Mouse (Mus musculus): Measurements from ENCODE around the gene Haao.

DNA sequence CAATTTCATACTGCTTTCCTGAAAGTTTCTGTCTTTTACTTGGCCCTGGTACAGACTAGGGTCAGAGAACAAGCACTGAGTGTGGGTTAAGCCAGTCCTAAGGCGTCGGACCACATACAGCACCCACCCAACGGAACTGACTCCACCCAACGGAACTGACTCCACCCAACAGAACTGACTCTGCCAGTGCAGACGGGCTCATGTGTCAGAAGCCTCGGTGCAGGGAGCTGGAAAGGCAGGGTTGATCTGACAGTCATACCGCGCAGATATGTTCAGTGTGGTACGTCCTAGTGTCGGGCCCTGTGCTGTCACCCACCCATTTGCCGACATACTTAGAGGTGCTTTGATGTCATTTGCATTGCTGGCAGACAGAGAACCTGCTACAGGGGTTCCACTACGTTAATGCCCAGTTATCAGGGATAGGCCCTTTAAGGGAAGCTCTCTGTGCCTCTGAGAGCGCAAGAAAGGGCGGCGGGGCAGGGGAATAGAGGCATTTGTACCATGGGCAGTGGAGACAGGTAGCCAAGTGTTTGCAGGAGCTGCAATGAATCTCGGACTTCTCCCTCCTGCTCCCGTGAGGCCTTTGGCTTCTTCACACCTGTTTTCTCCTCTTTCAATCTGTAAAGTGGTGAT lies 38.5 kb downstream of the Haao start:
- TF ChIP-seq POLR2A (IDR thresholded peaks at IDR 0.05; ENCODE audit: insufficient read length, low read depth) (no peak), TCF12 (IDR thresholded peaks at IDR 0.05; ENCODE audit: insufficient read depth, poor library complexity, severe bottlenecking) (no peak), MAX (IDR thresholded peaks at IDR 0.05; ENCODE audit: low read depth) (no peak), USF1 (IDR thresholded peaks at IDR 0.05; ENCODE audit: low read depth) (no peak), E2F4 (IDR thresholded peaks at IDR 0.05; ENCODE audit: insufficient read depth) (no peak), TCF3 (IDR thresholded peaks at IDR 0.05; ENCODE audit: insufficient read length, low read depth) (no peak), POLR2AphosphoS2 (IDR thresholded peaks at IDR 0.05; ENCODE audit: insufficient read length, low read depth) (no peak), MYOG (IDR thresholded peaks at IDR 0.05; ENCODE audit: control insufficient read depth in 1 of 3, insufficient read depth in 1 of 3, insufficient read length in 2 of 3, low read depth in 2 of 3) (no peak), SRF (IDR thresholded peaks at IDR 0.05; ENCODE audit: control insufficient read depth, insufficient read length, low read depth) (no peak), CEBPB (IDR thresholded peaks at IDR 0.05; ENCODE audit: insufficient read depth, poor library complexity, severe bottlenecking) (no peak), MYOD1 (IDR thresholded peaks at IDR 0.05; ENCODE audit: control insufficient read depth in 1 of 3, insufficient read length in 2 of 3, low read depth in 2 of 3) (no peak), REST (IDR thresholded peaks at IDR 0.05; ENCODE audit: insufficient read depth, insufficient read length) (no peak)
